Mouse (Mus musculus) ovary, postnatal 36 days (tissue): ENCODE results near the gene Kcnrg.
"Not testable (repeated sequence)": the region's sequence is repeated elsewhere in the genome, so short reads cannot be mapped to it uniquely, and the experiment has no call there.

ENCODE experiments used
- DNase-seq: peaks from one replicate; pipeline ENCODE4 v3.0.0; 2022; ENCODE audit warnings: low spot score, mixed read lengths

The Kcnrg gene

GRCm38 (mm10) chr14:61607157-61607556, at the start of gene Kcnrg:
Kcnrg (plus strand) TSS chr14:61607457.
- no peak for DNase-seq

DNA sequence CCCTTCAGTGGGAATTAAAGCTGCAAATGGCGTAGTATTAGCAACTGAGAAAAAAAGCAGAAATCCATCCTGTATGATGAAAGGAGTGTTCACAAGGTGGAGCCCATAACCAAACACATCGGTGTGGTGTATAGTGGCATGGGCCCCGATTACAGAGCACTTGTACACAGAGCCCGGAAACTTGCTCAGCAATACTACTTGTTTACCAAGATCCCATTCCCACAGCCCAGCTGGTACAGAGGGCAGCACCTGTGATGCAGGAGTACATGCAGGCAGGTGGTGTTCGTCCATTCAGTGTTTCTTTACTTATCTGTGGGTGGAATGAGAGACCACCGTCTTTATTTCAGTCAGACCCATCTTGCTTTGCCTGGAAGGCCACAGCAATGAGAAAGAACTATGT, 48.4 kb upstream of the Kcnrg start:
- DNase-seq, result no peak

DNA sequence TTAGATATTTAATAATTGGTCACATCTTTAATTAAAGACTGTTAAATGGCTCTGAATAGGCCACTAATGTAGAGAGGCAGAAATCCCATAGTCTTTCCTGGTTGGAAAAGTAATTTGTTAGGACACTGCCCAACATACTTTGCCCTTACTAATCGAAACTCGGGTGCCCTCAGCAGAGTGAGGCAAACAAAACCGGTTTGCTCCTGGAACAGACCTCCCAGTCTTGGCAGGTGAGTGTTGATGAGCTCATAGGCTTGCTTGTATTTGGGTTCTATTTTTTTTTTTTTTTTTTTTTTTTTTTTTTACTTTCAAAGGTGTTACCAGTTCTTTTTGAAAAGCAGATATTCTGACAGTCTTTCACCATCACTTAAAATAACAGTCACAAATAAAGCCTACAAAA, 47.4 kb upstream of the Kcnrg start:
- DNase-seq, result no peak

DNA sequence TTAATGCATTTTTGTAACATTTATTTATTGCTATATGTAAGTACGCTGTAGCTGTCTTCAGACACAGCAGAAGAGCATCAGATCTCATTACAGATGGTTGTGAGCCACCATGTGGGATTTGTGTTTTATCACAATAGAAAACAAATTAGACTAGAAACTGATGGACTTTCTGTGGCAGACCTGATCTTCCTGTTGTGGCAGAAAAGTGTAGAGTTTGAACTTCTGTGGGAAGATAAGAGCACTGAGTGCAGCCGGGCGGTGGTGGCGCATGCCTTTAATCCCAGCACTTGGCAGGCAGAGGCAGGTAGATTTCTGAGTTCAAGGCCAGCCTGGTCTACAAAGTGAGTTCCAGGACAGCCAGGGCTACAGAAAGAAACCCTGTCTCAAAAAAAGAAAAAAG, 41.0 kb upstream of the Kcnrg start:
- DNase-seq, result not testable (repeated sequence)

GRCm38 (mm10) chr14:61569344-61569743, 37.9 kb upstream of the Kcnrg start:
- DNase-seq, result no peak

GRCm38 (mm10) chr14:61571366-61571765, 35.9 kb upstream of the Kcnrg start:
- peak; percentile 86 for DNase-seq

DNA sequence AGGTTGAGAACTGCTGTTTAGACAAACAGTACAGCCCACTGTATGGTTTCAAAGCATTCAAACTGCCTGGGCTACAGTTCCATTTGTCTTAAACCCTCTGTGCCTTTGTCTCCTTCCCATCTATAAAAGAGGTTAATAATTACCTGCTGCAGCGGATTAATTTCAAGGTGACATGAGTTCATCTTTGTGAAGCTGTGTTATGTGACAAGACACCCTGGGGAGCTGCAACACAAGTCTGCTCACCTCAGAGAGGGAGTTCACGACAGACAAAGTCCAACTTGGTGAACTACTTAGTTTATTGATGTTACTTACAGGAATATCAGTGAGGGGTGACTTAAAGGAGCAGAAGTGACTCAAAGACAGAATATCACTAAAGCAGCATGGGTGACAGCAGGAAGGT, 35.1 kb upstream of the Kcnrg start:
- DNase-seq, result no peak

- DNase-seq, result peak; percentile 53
Measured at GRCm38 (mm10) chr14:61575066-61575465, 32.2 kb upstream of the Kcnrg start.

DNA sequence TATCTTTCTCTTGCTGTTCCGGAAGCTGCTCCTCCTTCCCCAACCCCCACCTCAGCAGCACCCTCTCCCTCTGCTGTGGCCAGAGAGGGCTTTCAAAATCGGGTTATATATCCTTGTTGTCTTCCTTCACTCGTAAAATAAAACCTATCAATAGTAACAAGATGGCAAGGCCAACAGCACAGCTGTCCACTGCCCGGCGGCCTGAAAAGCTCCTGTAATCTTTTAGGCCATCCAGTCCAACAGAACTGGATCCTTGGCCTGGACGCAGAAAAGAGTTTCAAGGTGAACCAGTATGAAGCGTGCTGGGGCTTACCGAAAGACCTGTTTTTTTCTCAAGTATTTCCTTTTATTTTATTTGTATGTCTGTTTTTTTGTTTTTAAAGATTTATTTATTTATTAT, 31.3 kb upstream of the Kcnrg start:
- DNase-seq, result peak; percentile 18

- DNase-seq, result no peak
Measured at GRCm38 (mm10) chr14:61589288-61590065, 17.8 kb upstream of the Kcnrg start.

- no peak for DNase-seq
Measured at GRCm38 (mm10) chr14:61596719-61597426, 10.4 kb upstream of the Kcnrg start.

- no peak for DNase-seq
Measured at GRCm38 (mm10) chr14:61597968-61598367, 9.3 kb upstream of the Kcnrg start, which contains the start of gene Trim13. Trim13 (plus strand) TSS chr14:61598247.

DNA sequence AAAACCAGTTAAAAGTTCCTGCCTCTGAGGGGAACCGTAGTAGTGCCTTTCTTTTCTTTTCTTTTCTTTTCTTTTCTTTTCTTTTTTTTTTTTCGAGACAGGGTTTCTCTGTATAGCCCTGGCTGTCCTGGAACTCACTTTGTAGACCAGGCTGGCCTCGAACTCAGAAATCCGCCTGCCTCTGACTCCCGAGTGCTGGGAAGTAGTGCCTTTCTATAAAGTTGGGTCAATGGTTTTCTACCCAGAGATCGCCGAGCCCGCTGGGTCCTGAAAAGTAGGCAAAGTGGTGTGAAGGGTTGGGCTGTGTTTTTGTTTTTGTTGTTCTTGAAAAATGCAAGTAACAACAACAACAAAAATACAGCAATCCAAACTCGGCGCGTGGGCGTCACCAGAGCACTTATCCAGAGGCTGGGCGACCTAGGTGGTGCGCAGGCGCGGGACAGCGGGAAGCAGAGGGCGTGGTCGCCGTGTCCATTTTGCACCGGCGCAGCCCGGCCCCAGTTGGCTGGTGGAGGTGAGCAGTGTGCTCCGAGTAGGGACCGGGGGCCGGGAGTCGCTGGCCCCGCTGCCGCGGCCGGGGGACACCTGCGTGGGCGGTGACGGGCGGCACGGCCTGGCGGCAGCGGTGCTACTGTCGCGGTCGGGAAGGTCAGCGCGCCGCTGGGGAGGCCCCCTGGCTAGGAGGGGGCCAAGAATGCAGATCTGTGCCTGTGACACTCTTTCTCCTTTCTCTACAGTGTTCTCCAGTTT, 8.0 kb upstream of the Kcnrg start:
- peak; percentile 92 for DNase-seq

- no peak for DNase-seq
Measured at GRCm38 (mm10) chr14:61601348-61601747, 5.9 kb upstream of the Kcnrg start.

DNA sequence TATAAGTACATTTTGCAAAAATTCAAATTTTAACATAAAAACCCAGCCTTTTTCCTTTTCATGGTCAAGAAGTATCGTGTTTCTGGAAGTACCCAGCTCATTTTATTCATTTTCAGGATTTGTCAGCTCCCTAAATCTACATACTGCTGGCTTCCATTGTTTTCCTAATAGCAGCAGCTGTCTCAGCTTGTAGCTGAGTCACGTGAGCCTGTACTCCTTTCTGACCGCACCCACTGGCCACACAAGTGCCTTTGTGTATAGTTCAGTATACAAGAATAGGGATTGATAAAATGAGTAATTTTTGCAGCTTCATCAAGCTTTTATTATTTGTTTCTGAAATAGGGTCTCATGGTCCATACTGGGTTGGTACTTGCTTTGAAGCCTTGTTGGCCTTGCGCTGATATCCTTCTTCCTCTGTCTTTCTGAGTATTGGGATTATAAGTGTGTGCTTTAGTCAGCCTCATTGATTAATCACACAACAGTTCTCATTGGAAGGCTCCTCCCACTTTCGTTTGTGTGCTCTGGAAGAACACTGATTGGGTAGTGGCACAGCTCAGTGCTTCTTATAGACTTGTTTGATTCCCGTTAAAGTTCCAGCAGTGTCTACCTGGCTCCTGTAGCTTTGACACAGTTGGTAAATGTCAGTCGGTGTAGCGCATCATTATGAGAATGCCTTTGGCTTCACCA, 4.0 kb upstream of the Kcnrg start:
- DNase-seq, result no peak

DNA sequence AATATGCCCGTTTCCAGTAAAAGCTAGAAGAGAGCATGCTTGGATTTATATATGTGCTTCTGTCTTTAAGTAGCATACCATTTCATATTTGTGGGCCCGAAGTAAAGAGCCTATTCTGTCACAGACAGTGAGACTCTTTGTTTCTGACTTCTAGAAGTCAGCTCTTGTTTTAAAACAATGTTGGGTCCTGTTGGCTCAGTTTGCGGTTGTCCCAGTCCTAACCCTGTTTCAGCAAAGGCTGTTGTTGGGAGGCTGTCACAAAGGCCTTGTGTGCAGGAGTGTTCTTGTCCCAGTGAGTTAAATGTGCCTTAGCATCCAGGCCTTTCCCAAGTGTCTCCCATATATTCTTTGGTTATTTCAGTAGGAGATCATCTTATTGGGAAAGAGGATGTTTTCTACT, 3.2 kb upstream of the Kcnrg start:
- DNase-seq, result no peak

GRCm38 (mm10) chr14:61606088-61606487, 1.2 kb upstream of the Kcnrg start:
- DNase-seq, result not testable (repeated sequence)

- DNase-seq, result no peak
Measured at GRCm38 (mm10) chr14:61611766-61612165, 4.5 kb downstream of the Kcnrg start.

- DNase-seq, result no peak
Measured at GRCm38 (mm10) chr14:61613319-61613718, 6.1 kb downstream of the Kcnrg start.

DNA sequence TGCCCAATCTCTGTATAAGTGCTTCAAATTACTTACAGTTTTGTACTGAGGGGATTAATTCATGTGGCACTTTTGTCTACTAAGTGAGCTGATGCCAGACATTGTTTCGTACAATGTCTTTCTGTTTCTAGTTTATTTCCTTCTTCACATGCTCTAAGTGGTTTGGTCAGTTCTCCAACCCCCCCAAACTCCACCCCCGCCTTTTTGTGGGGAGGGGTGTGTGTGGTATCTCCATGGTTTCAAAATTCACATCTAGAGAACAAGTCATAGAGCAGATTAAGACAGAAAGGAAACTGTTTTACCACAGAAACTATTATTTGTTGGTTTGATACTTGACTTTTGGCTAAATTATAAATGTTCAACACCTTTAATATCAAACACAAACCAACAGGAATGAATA, 13.1 kb downstream of the Kcnrg start:
- DNase-seq, result no peak

GRCm38 (mm10) chr14:61635969-61636368, 28.7 kb downstream of the Kcnrg start:
- DNase-seq, result no peak

DNA sequence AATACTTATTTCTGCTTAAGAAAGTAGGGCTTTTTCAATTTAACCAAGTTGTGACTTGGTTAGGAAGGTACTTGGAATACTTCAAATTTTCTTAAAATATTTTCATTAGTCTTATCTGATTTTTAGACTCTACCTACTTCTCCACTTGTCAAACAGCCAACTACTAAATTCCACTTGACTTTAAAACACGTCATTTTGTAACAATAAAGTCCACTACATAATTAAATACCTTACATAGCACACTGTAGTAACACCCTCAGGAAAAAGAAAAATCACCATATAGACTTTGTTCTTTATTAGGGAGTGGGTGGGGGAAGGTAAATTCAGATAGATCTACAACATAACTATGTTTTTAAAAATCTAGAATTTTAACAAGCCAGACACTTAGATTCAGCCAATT, 35.4 kb downstream of the Kcnrg start:
- no peak for DNase-seq
